Mouse (Mus musculus) limb, embryonic 14.5 days (tissue): ENCODE results near the gene Zfp64. TPM values are rescaled to one million over a fixed set of nuclear protein-coding genes. Genes with fewer than 3 reads are reported as not detected.

ENCODE experiments used
- ATAC-seq: fragments of 200-750 bp; cut with Nextera tagmentation; 2 replicates; pipeline ENCODE4 v1.8.0; 2017; ENCODE audit warnings: low read depth, moderate number of reproducible peaks, moderate TSS enrichment; ENCODE audit not compliant: low FRiP score
- DNase-seq: peaks from one replicate; pipeline ENCODE4 v3.0.0-alpha.2; 2015; ENCODE audit warnings: low spot score
- H3K27ac ChIP-seq: fragments of 300-500 bp; sonication (generic); replicated peaks from 2 replicates; pipeline ENCODE4 v1.5.1; 2014; ENCODE audit warnings: low read depth, mild to moderate bottlenecking, low read length, moderate library complexity, mixed read lengths
- H3K27me3 ChIP-seq: fragments of 300-500 bp; sonication (generic); 2 replicates; pipeline ENCODE4 v1.6.1; 2014; ENCODE audit warnings: low read length, mixed read lengths; ENCODE audit not compliant: control insufficient read depth, insufficient read depth
- H3K36me3 ChIP-seq: fragments of 300-500 bp; sonication (generic); 2 replicates; pipeline ENCODE4 v1.6.1; 2014; ENCODE audit warnings: mild to moderate bottlenecking, low read length, moderate library complexity, mixed read lengths; ENCODE audit not compliant: control insufficient read depth, insufficient read depth
- H3K4me1 ChIP-seq: fragments of 300-500 bp; sonication (generic); 2 replicates; pipeline ENCODE4 v1.6.1; 2014; ENCODE audit warnings: antibody characterized with exemption, low read length, mixed read lengths; ENCODE audit not compliant: control insufficient read depth, insufficient read depth
- H3K4me2 ChIP-seq: fragments of 300-500 bp; sonication (generic); replicated peaks from 2 replicates; pipeline ENCODE4 v1.6.1; 2014; ENCODE audit warnings: low read depth, mild to moderate bottlenecking, low read length, moderate library complexity; ENCODE audit not compliant: severe bottlenecking
- H3K4me3 ChIP-seq: fragments of 300-500 bp; sonication (generic); replicated peaks from 2 replicates; pipeline ENCODE4 v1.5.1; 2014; ENCODE audit warnings: low read length
- H3K9ac ChIP-seq: fragments of 300-500 bp; sonication (generic); 2 replicates; pipeline ENCODE4 v1.6.1; 2014; ENCODE audit warnings: mild to moderate bottlenecking, low read depth, low read length, moderate library complexity; ENCODE audit not compliant: severe bottlenecking
- H3K9me3 ChIP-seq: fragments of 300-500 bp; sonication (generic); 2 replicates; pipeline ENCODE4 v1.6.1; 2016; ENCODE audit warnings: low read length; ENCODE audit not compliant: control insufficient read depth
- POLR2A ChIP-seq: fragments of 200-500 bp; IDR thresholded peaks from 2 replicates; pipeline ENCODE4 v1.8.0; 2012; ENCODE audit warnings: inconsistent platforms, mild to moderate bottlenecking, moderate library complexity, borderline replicate concordance; ENCODE audit not compliant: insufficient read depth, insufficient read length; ENCODE audit errors: extremely low read depth
- WGBS: fragments of 180-500 bp; shearing (Covaris S2); extraction: QIAGEN DNeasy Blood & Tissue Kit; methylation state at CpG from one replicate; pipeline ENCODE4 v1.1.7; 2014; 5-methylcytosine and 5-hydroxymethylcytosine counted together
- polyA plus RNA-seq, 2 experiments: library from polyadenylated mRNA; depleted of rRNA in 1 of 2; stranded (reverse) in 1 of 2; unstranded in 1 of 2; fragments of >200 nt; fragmentation: Nextera tagmentation in 1 of 2; extraction: Ambion mirVana in 1 of 2; gene quantifications; 2 replicates each; pipeline versions ENCODE4 v1.2.1 to v1.2.3; 2012 to 2014

Gene Zfp64
- polyA plus RNA-seq, 2 experiments = 46.0 to 49.5 TPM

DNA sequence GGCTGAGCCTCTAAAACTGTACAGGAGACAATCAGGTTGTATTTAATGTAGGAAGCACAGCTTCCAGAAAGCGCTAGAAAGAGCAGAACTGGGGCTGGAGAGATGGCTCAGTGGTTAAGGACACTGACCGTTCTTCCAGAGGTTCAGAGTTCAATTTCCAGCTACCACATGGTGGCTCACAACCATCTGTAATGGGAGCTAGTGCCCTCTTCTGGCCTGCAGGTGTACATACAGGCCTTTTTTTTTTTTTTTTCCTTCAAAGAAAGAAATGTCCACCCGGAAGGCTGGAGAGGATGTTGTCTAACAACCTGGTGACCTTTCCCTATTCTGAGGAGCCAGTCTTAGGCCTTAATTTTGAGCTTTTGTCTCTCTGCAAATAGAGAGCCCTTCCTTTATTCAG lies 50.5 kb downstream of the Zfp64 start:
- 79% methylated on average over 3 of the region's 3 CpGs for whole genome bisulfite sequencing
- Histone ChIP-seq H3K4me2 (no peak overlapping the region), H3K27me3 (no peaks in the 10 kb centered on the region), H3K9me3 (no peaks in the 10 kb centered on the region), H3K27ac (no peak overlapping the region), H3K4me3 (no peak overlapping the region), H3K36me3 (peaks cover 3% of the 10 kb centered on the region; the same call in 1 of the 2 replicates), H3K9ac (no peak overlapping the region), H3K4me1 (peaks cover 8% of the 10 kb centered on the region; the same call in 1 of the 2 replicates)
- TF ChIP-seq POLR2A = no peak
- DNase-seq = no peak
- no peak for ATAC-seq

DNA sequence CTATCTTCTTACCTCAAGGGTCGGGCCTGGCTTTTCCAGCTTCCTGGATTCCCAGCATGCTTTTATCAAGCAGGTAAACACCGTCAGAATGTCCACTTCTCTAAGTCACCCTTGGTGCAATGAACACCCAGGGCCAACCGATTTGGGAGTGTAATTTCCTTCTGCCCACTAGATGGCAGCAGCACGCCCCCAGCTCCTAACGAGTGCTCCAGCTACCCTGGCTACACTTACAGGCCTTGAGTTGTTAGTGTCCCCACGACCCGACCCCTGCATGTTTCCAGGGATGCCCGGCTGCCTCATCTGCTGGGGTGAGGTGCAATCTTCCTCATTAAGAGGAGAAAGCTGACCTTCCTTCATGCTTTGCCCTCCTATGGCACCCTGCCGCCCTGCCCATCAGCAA lies 51.2 kb downstream of the Zfp64 start:
- 17% methylated on average over 9 of the region's 9 CpGs for WGBS
- Histone ChIP-seq H3K4me3 (no peak overlapping the region), H3K27me3 (no peaks in the 10 kb centered on the region), H3K27ac (no peak overlapping the region), H3K4me2 (no peak overlapping the region), H3K9me3 (no peaks in the 10 kb centered on the region), H3K9ac (no peak overlapping the region), H3K4me1 (peaks cover 8% of the 10 kb centered on the region; the same call in 1 of the 2 replicates), H3K36me3 (peaks cover 6% of the 10 kb centered on the region; the same call in 1 of the 2 replicates)
- TF ChIP-seq POLR2A = no peak
- no peak for ATAC-seq
- peak; percentile 59 for DNase-seq

DNA sequence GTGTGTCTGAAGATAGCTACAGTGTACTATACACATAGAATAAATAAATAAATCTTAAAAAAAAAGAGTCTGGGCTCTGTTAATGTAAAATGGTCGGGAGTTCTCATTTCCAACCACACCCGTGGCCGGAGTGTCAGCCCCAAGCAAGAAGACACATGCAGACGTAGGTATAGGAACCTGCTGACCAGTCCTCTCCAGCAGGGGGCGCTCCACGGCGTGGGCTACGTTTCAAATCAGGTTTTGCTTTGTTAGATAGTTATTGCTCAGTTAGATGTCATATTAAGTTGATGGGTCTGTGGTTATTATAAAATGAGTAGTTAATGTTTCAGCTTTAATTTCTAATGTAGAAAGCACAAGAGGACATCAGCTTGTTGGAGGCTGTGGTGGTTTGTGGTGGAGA lies 52.8 kb downstream of the Zfp64 start:
- 31% methylated on average over 8 of the region's 8 CpGs for WGBS
- H3K9ac ChIP-seq = no peak overlapping the region
- H3K36me3 ChIP-seq = peaks cover 13% of the 10 kb centered on the region
- H3K9me3 ChIP-seq = no peaks in the 10 kb centered on the region
- TF ChIP-seq POLR2A = no peak
- ATAC-seq (no peak), DNase-seq (no peak)
- H3K27me3 ChIP-seq = no peaks in the 10 kb centered on the region
- H3K4me1 ChIP-seq = peaks cover 8% of the 10 kb centered on the region; the same call in 1 of the 2 replicates
- no peak overlapping the region for H3K4me2 ChIP-seq
- H3K4me3 ChIP-seq = no peak overlapping the region
- no peak overlapping the region for H3K27ac ChIP-seq

DNA sequence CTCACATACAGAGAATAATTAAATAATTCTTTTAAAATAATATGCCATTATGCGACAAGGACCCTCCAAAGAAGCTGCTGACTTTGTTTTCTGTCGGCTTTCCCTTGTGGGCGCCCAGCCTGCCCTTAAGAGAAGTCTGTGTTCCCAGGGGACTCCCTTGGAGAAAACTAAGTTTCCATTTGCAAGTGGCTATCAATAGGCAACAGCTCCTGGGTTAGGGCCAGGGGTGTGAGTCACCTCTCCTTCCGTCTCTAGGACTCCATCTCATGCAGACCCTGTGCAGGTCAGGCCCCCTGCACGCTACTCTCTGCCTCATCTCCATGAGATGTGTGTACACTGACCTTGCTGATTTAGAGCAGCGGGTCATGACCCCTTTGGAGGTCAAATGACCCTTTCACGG lies 57.5 kb downstream of the Zfp64 start:
- no peak for ATAC-seq
- no peaks in the 10 kb centered on the region for H3K4me1 ChIP-seq
- H3K27me3 ChIP-seq = no peaks in the 10 kb centered on the region
- no peak for TF ChIP-seq POLR2A
- no peak overlapping the region for H3K27ac ChIP-seq
- H3K4me3 ChIP-seq = no peak overlapping the region
- H3K9ac ChIP-seq = no peak overlapping the region
- no peak overlapping the region for H3K4me2 ChIP-seq
- DNase-seq = no peak
- 83% methylated on average over 7 of the region's 7 CpGs for WGBS
- no peaks in the 10 kb centered on the region for H3K9me3 ChIP-seq
- peaks cover 17% of the 10 kb centered on the region for H3K36me3 ChIP-seq

DNA sequence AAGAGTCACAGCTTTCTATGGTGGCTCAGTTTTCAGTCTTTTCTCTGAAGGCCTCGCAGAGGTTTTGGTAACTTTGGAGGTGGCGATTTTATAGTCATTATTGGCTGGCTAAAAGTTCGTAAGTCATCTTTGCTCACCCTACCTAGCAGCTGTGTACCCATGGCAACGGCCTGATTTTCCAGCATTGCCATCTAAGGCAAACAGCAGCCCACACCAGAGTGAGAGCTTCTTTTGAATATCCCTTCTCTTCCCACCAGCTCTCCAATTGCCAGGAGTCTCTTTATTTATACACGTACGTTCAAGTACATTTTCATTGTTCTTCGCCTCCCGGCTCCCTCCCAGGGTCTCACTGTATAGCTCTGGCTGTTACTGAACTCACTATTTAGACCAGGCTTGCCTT lies 59.9 kb downstream of the Zfp64 start:
- no peak for TF ChIP-seq POLR2A
- H3K9me3 ChIP-seq = no peaks in the 10 kb centered on the region
- no peaks in the 10 kb centered on the region for H3K4me1 ChIP-seq
- H3K4me3 ChIP-seq = no peak overlapping the region
- H3K9ac ChIP-seq = no peak overlapping the region
- H3K27ac ChIP-seq = no peak overlapping the region
- H3K4me2 ChIP-seq = no peak overlapping the region
- no peaks in the 10 kb centered on the region for H3K27me3 ChIP-seq
- peaks cover 17% of the 10 kb centered on the region for H3K36me3 ChIP-seq
- ATAC-seq (no peak), DNase-seq (no peak)
- WGBS = 87% methylated on average over 8 of the region's 8 CpGs

DNA sequence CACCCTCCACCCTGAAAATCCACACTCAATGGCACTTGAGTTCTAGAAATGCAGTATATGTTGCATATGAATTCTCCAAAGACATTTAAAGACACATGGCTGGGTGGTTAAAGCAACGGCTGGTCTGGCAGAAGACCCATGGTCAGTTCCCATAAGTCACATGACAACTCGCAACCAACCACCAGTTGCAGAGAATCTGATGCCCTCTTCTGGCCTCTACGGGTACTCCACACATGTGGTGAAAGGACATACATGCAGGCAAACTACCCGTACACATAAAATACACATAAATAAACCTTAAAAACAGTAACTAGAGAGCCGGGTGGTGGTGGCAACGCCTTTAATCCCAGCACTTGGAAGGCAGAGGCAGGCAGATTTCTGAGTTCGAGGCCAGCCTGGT lies 60.6 kb downstream of the Zfp64 start:
- no peaks in the 10 kb centered on the region for H3K4me1 ChIP-seq

More for the DNA sequence above, 60.6 kb downstream of the Zfp64 start:
- no peaks in the 10 kb centered on the region for H3K27me3 ChIP-seq
- H3K36me3 ChIP-seq = peaks cover 13% of the 10 kb centered on the region; the same call in 1 of the 2 replicates
- TF ChIP-seq POLR2A = no peak
- no peak overlapping the region for H3K27ac ChIP-seq
- no peak overlapping the region for H3K9ac ChIP-seq
- ATAC-seq (no peak), DNase-seq (no peak)
- H3K9me3 ChIP-seq = no peaks in the 10 kb centered on the region
- no peak overlapping the region for H3K4me2 ChIP-seq
- no peak overlapping the region for H3K4me3 ChIP-seq
- WGBS = 88% methylated on average over 7 of the region's 7 CpGs
